Mouse (Mus musculus): Measurements from ENCODE around the gene Rabac1. TPM values are rescaled to one million over a fixed set of nuclear protein-coding genes. Genes with fewer than 3 reads are reported as not detected.

Rabac1 gene
- polyA plus RNA-seq, 1 experiment: 361 TPM

GRCm38 (mm10) chr7:24943641-24944040 is 28.9 kb downstream of the Rabac1 start:
- Histone ChIP-seq H3K4me1 (ENCODE audit: control insufficient read depth, insufficient read depth, insufficient read length) (peaks cover 5% of the 10 kb centered on the region), H3K27ac (ENCODE audit: insufficient read depth, low read length) (no peak overlapping the region), H3K27me3 (ENCODE audit: control insufficient read depth, insufficient read depth, low read length) (peaks cover 23% of the 10 kb centered on the region), H3K36me3 (ENCODE audit: control insufficient read depth, insufficient read depth, low read length) (no peaks in the 10 kb centered on the region), H3K4me3 (ENCODE audit: extremely low read depth, insufficient read depth, insufficient read length) (no peak overlapping the region)
- no peak for TF ChIP-seq POLR2A (IDR thresholded peaks at IDR 0.05; ENCODE audit: low read depth, low read length)
- TF ChIP-seq CTCF (IDR thresholded peaks at IDR 0.05; ENCODE audit: extremely low read depth, insufficient read depth, insufficient read length, insufficient replicate concordance): no peak
- no peak for DNase-seq (ENCODE audit: low read depth in 1 of 2, low spot score in 2 of 2)
- WGBS: 9% methylated on average over 6 of the region's 6 CpGs

GRCm38 (mm10) chr7:24931651-24932050 is 40.9 kb downstream of the Rabac1 start:
- DNase-seq (ENCODE audit: low read depth in 1 of 2, low spot score in 2 of 2): no peak
- H3K4me3 ChIP-seq (ENCODE audit: extremely low read depth, insufficient read depth, insufficient read length): no peak overlapping the region
- WGBS: 5% methylated on average over 14 of the region's 15 CpGs
- no peak for TF ChIP-seq CTCF (IDR thresholded peaks at IDR 0.05; ENCODE audit: extremely low read depth, insufficient read depth, insufficient read length, insufficient replicate concordance)
- no peak for TF ChIP-seq POLR2A (IDR thresholded peaks at IDR 0.05; ENCODE audit: low read depth, low read length)
- H3K4me1 ChIP-seq (ENCODE audit: control insufficient read depth, insufficient read depth, insufficient read length): peaks cover 4% of the 10 kb centered on the region; the same call in 1 of the 2 replicates
- H3K27ac ChIP-seq (ENCODE audit: insufficient read depth, low read length): no peak overlapping the region
- peaks cover 10% of the 10 kb centered on the region for H3K27me3 ChIP-seq (ENCODE audit: control insufficient read depth, insufficient read depth, low read length)
- H3K36me3 ChIP-seq (ENCODE audit: control insufficient read depth, insufficient read depth, low read length): peaks cover 6% of the 10 kb centered on the region

GRCm38 (mm10) chr7:24930475-24930874 is 42.1 kb downstream of the Rabac1 start:
- peaks cover 17% of the 10 kb centered on the region for H3K36me3 ChIP-seq (ENCODE audit: control insufficient read depth, insufficient read depth, low read length)
- peaks cover 4% of the 10 kb centered on the region; the same call in 1 of the 2 replicates for H3K4me1 ChIP-seq (ENCODE audit: control insufficient read depth, insufficient read depth, insufficient read length)
- no peak for TF ChIP-seq POLR2A (IDR thresholded peaks at IDR 0.05; ENCODE audit: low read depth, low read length)
- no peak for TF ChIP-seq CTCF (IDR thresholded peaks at IDR 0.05; ENCODE audit: extremely low read depth, insufficient read depth, insufficient read length, insufficient replicate concordance)
- no peak overlapping the region for H3K27ac ChIP-seq (ENCODE audit: insufficient read depth, low read length)
- no peak overlapping the region for H3K4me3 ChIP-seq (ENCODE audit: extremely low read depth, insufficient read depth, insufficient read length)
- peaks cover 10% of the 10 kb centered on the region for H3K27me3 ChIP-seq (ENCODE audit: control insufficient read depth, insufficient read depth, low read length)
- 48% methylated on average over 6 of the region's 6 CpGs for WGBS
- DNase-seq (ENCODE audit: low read depth in 1 of 2, low spot score in 2 of 2): no peak

Other genes with a start within 250 kb of the Rabac1 start
- not detected in 2 replicates for gene Gm4763, start 245.8 kb downstream of the Rabac1 start, polyA plus RNA-seq (2012; rRNA removed)
- 6.9 and 8.8 TPM in 2 replicates for gene Cd177, start 212.4 kb downstream of the Rabac1 start, polyA plus RNA-seq (2012; rRNA removed)
- gene Ceacam10, start 195.5 kb downstream of the Rabac1 start, polyA plus RNA-seq (2012; rRNA removed): 0.41 and 0.49 TPM in 2 replicates
- gene Gm9844, start 110.5 kb downstream of the Rabac1 start, polyA plus RNA-seq (2012; rRNA removed): 1.9 and 2.9 TPM in 2 replicates
- gene Lypd4, start 102.8 kb downstream of the Rabac1 start, polyA plus RNA-seq (2012; rRNA removed): not detected in 2 replicates
- not detected in 2 replicates for gene Dmrtc2, start 102.7 kb downstream of the Rabac1 start, polyA plus RNA-seq (2012; rRNA removed)
- gene Rps19, start 88.4 kb downstream of the Rabac1 start, polyA plus RNA-seq (2012; rRNA removed): 627 and 638 TPM in 2 replicates
- 959 and 1,255 TPM in 2 replicates for gene Cd79a, start 75.4 kb downstream of the Rabac1 start, polyA plus RNA-seq (2012; rRNA removed)
- gene Arhgef1, start 69.8 kb downstream of the Rabac1 start, polyA plus RNA-seq (2012; rRNA removed): 915 and 1,063 TPM in 2 replicates
- not detected in 2 replicates for gene Gm4881, start 28.3 kb downstream of the Rabac1 start, polyA plus RNA-seq (2012; rRNA removed)
- 11.2 and 16.0 TPM in 2 replicates for gene Atp1a3, start 33.2 kb upstream of the Rabac1 start, polyA plus RNA-seq (2012; rRNA removed)
- 10.2 and 12.9 TPM in 2 replicates for gene Grik5, start 99.6 kb upstream of the Rabac1 start, polyA plus RNA-seq (2012; rRNA removed)
- 23.7 and 34.7 TPM in 2 replicates for gene Zfp574, start 99.8 kb upstream of the Rabac1 start, polyA plus RNA-seq (2012; rRNA removed)
- 61.7 and 83.3 TPM in 2 replicates for gene Pou2f2, start 207.0 kb upstream of the Rabac1 start, polyA plus RNA-seq (2012; rRNA removed)
- gene Dedd2, start 247.9 kb upstream of the Rabac1 start, polyA plus RNA-seq (2012; rRNA removed): 75.5 and 77.0 TPM in 2 replicates
- 14.4 and 16.4 TPM in 2 replicates for gene Zfp526, start 248.7 kb upstream of the Rabac1 start, polyA plus RNA-seq (2012; rRNA removed)

Data from spleen, adult 2 months (tissue).